Mouse (Mus musculus): ENCODE data around the gene Gcn1l1.

DNA sequence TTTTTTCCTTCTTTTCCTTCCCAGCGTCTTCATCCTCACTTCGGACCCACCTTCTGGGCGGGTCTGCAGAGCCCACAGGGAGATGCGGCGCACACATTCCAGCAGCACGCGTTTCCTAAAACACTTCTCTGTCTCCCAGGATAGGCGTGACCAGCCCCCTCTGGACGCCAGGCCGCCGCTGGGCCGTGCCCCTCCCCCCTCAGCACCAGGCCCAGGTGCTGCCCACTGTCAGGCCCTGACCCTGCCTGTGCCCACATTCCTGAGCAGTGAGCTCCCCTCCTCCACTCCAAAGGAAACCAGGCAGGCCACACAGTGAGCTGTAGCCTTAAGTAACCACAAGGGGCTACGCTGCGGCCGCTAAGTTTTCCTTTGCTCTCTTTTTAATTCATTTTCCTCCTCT is 41.1 kb upstream of the Gcn1l1 start:
- TF ChIP-seq CTCF (IDR thresholded peaks at IDR 0.05; ENCODE audit: control insufficient read depth, insufficient read depth, insufficient replicate concordance, low read depth, low read length), result no peak
- no peak for TF ChIP-seq POLR2A (IDR thresholded peaks at IDR 0.05; ENCODE audit: control insufficient read depth, low read depth, low read length)

Data from testis, adult 2 months (tissue).